Mouse (Mus musculus) MEL (cell line): ENCODE results near the gene 1700092M07Rik. TPM values are rescaled to one million over a fixed set of nuclear protein-coding genes. Genes with fewer than 3 reads are reported as not detected.

ENCODE experiments used
- DNase-seq: peaks from one replicate; pipeline ENCODE4 v3.0.0; 2011; ENCODE audit warnings: low read depth, low spot score
- H3K27ac ChIP-seq: 2 replicates; pipeline ENCODE4 v1.5.1; 2012; ENCODE audit warnings: low read depth, mild to moderate bottlenecking, control low read depth, low read length, moderate library complexity; ENCODE audit not compliant: control insufficient read depth
- H3K27me3 ChIP-seq, 2 experiments: fragments of 150-350 bp in 1 of 2; sonication (generic) in 1 of 2; 2 replicates each; pipeline ENCODE4 v1.6.1; 2012; ENCODE audit warnings: low read length in 2 of 2, mild to moderate bottlenecking in 2 of 2, improper control_type of control experiment in 1 of 2, moderate library complexity in 1 of 2; ENCODE audit not compliant: insufficient read depth in 2 of 2, control insufficient read depth in 1 of 2
- H3K36me3 ChIP-seq, 2 experiments: 2 replicates each; pipeline ENCODE4 v1.6.1; 2012 to 2014; ENCODE audit warnings: low read length in 2 of 2, improper control_type of control experiment in 1 of 2, inconsistent platforms in 1 of 2, mild to moderate bottlenecking in 1 of 2; ENCODE audit not compliant: insufficient read depth in 2 of 2, control insufficient read depth in 1 of 2
- H3K4me1 ChIP-seq, 2 experiments: fragments of 150-350 bp in 1 of 2; sonication (generic) in 1 of 2; 2 replicates each; pipeline ENCODE4 v1.6.1; 2012; ENCODE audit warnings: low read length in 2 of 2, improper control_type of control experiment in 1 of 2, mild to moderate bottlenecking in 1 of 2; ENCODE audit not compliant: insufficient read depth in 2 of 2, control insufficient read depth in 1 of 2
- H3K4me3 ChIP-seq, 2 experiments: fragments of 150-350 bp in 1 of 2; sonication (generic) in 1 of 2; 2 replicates each; pipeline ENCODE4 v1.5.1; 2012; ENCODE audit warnings: low read depth in 2 of 2, low read length in 2 of 2, mild to moderate bottlenecking in 2 of 2, moderate library complexity in 2 of 2, control low read depth in 1 of 2, improper control_type of control experiment in 1 of 2; ENCODE audit not compliant: control insufficient read depth in 1 of 2, insufficient read depth in 1 of 2
- H3K79me2 ChIP-seq: 2 replicates; pipeline ENCODE4 v1.6.1; 2012; ENCODE audit warnings: mild to moderate bottlenecking, low read length, moderate library complexity; ENCODE audit not compliant: control insufficient read depth, poor library complexity, insufficient read depth
- H3K9ac ChIP-seq: 2 replicates; pipeline ENCODE4 v1.6.1; 2012; ENCODE audit warnings: low read depth, mild to moderate bottlenecking, control low read depth, low read length, moderate library complexity; ENCODE audit not compliant: control insufficient read depth, poor library complexity, severe bottlenecking
- H3K9me3 ChIP-seq: fragments of 150-350 bp; sonication (generic); replicated peaks from 2 replicates; pipeline ENCODE4 v1.6.1; 2012; ENCODE audit warnings: mild to moderate bottlenecking, low read length, improper control_type of control experiment, moderate library complexity; ENCODE audit not compliant: insufficient read depth
- CHD1 ChIP-seq: IDR thresholded peaks from 2 replicates; pipeline ENCODE4 v1.6.1; 2012; ENCODE audit warnings: low read depth, mild to moderate bottlenecking, inconsistent platforms, low read length, improper control_type of control experiment
- CHD2 ChIP-seq: IDR thresholded peaks from 2 replicates; pipeline ENCODE4 v1.6.1; 2011; ENCODE audit warnings: low read length, improper control_type of control experiment
- E2F4 ChIP-seq: IDR thresholded peaks from 2 replicates; pipeline ENCODE4 v1.6.1; 2011; ENCODE audit warnings: low read depth, low read length, improper control_type of control experiment, borderline replicate concordance
- ELF1 ChIP-seq: IDR thresholded peaks from 2 replicates; pipeline ENCODE4 v1.6.1; 2014; ENCODE audit warnings: low read depth, mild to moderate bottlenecking, inconsistent platforms, low read length, improper control_type of control experiment, moderate library complexity
- ETS1 ChIP-seq: IDR thresholded peaks from 2 replicates; pipeline ENCODE4 v1.6.1; 2012; ENCODE audit warnings: low read depth, mild to moderate bottlenecking, inconsistent platforms, low read length, improper control_type of control experiment, moderate library complexity
- HCFC1 ChIP-seq: IDR thresholded peaks from 2 replicates; pipeline ENCODE4 v1.6.1; 2012; ENCODE audit warnings: low read depth, mild to moderate bottlenecking, inconsistent platforms, low read length, improper control_type of control experiment, moderate library complexity
- JUND ChIP-seq: IDR thresholded peaks from 2 replicates; pipeline ENCODE4 v1.6.1; 2011; ENCODE audit warnings: low read depth, mild to moderate bottlenecking, improper control_type of control experiment, low read length
- KAT2A ChIP-seq: conservative IDR thresholded peaks from 2 replicates; pipeline ENCODE4 v1.6.1; 2012; ENCODE audit warnings: low read depth, low read length, improper control_type of control experiment, inconsistent platforms
- MAFK ChIP-seq: IDR thresholded peaks from 2 replicates; pipeline ENCODE4 v1.6.1; 2011; ENCODE audit warnings: low read depth, mild to moderate bottlenecking, low read length, improper control_type of control experiment, borderline replicate concordance
- MAX ChIP-seq: IDR thresholded peaks from 2 replicates; pipeline ENCODE4 v1.6.1; 2011; ENCODE audit warnings: low read length, improper control_type of control experiment
- MAZ ChIP-seq: IDR thresholded peaks from 2 replicates; pipeline ENCODE4 v1.6.1; 2012; ENCODE audit warnings: low read depth, mild to moderate bottlenecking, inconsistent platforms, low read length, improper control_type of control experiment
- MEF2A ChIP-seq: IDR thresholded peaks from 2 replicates; pipeline ENCODE4 v1.6.1; 2014; ENCODE audit warnings: low read depth, mild to moderate bottlenecking, inconsistent platforms, low read length, improper control_type of control experiment; ENCODE audit not compliant: poor library complexity, insufficient replicate concordance, severe bottlenecking; ENCODE audit errors: extremely low read depth
- MXI1 ChIP-seq: IDR thresholded peaks from 2 replicates; pipeline ENCODE4 v1.6.1; 2011; ENCODE audit warnings: mild to moderate bottlenecking, low read depth, low read length, improper control_type of control experiment
- MYB ChIP-seq: IDR thresholded peaks from 2 replicates; pipeline ENCODE4 v1.6.1; 2011; ENCODE audit warnings: mild to moderate bottlenecking, low read depth, low read length, improper control_type of control experiment
- MYC ChIP-seq: IDR thresholded peaks from 2 replicates; pipeline ENCODE4 v1.6.1; 2011; ENCODE audit warnings: low read depth, mild to moderate bottlenecking, low read length, improper control_type of control experiment, moderate library complexity
- NELFE ChIP-seq: IDR thresholded peaks from 2 replicates; pipeline ENCODE4 v1.6.1; 2011; ENCODE audit warnings: low read depth, low read length, improper control_type of control experiment
- NRF1 ChIP-seq: IDR thresholded peaks from 2 replicates; pipeline ENCODE4 v1.6.1; 2014; ENCODE audit warnings: low read depth, mild to moderate bottlenecking, inconsistent platforms, low read length, improper control_type of control experiment, moderate library complexity; ENCODE audit not compliant: poor library complexity, insufficient read depth, severe bottlenecking
- POLR2A ChIP-seq, 2 experiments: IDR thresholded peaks; 2 replicates each; pipeline ENCODE4 v1.6.1; 2011 to 2012; ENCODE audit warnings: low read length in 2 of 2, mild to moderate bottlenecking in 2 of 2, control low read depth in 1 of 2, improper control_type of control experiment in 1 of 2, low read depth in 1 of 2, moderate library complexity in 1 of 2; ENCODE audit not compliant: control insufficient read depth in 1 of 2, insufficient read depth in 1 of 2, poor library complexity in 1 of 2
- POLR2AphosphoS2 ChIP-seq: IDR thresholded peaks from 2 replicates; pipeline ENCODE4 v1.6.1; 2011; ENCODE audit warnings: low read length, improper control_type of control experiment
- POLR2AphosphoS5 ChIP-seq: IDR thresholded peaks from 2 replicates; pipeline ENCODE4 v1.6.1; 2012; ENCODE audit warnings: low read depth, borderline replicate concordance, mild to moderate bottlenecking, inconsistent platforms, low read length, moderate library complexity, mixed read lengths
- RAD21 ChIP-seq: IDR thresholded peaks from 2 replicates; pipeline ENCODE4 v1.6.1; 2011; ENCODE audit warnings: mild to moderate bottlenecking, low read depth, low read length, improper control_type of control experiment
- RCOR1 ChIP-seq: IDR thresholded peaks from 2 replicates; pipeline ENCODE4 v1.6.1; 2012; ENCODE audit warnings: low read depth, mild to moderate bottlenecking, inconsistent platforms, low read length, improper control_type of control experiment
- SIN3A ChIP-seq: IDR thresholded peaks from 2 replicates; pipeline ENCODE4 v1.6.1; 2012; ENCODE audit warnings: low read length, improper control_type of control experiment, inconsistent platforms
- TAL1 ChIP-seq: IDR thresholded peaks from 2 replicates; pipeline ENCODE4 v1.6.1; 2012; ENCODE audit warnings: mild to moderate bottlenecking, inconsistent platforms, low read length, moderate library complexity, mixed read lengths
- TBP ChIP-seq: IDR thresholded peaks from 2 replicates; pipeline ENCODE4 v1.8.0; 2011; ENCODE audit warnings: low read depth, low read length, improper control_type of control experiment
- TCF12 ChIP-seq: IDR thresholded peaks from 2 replicates; pipeline ENCODE4 v1.6.1; 2014; ENCODE audit warnings: low read depth, mild to moderate bottlenecking, inconsistent platforms, low read length, improper control_type of control experiment, moderate library complexity
- UBTF ChIP-seq: IDR thresholded peaks from 2 replicates; pipeline ENCODE4 v1.6.1; 2012; ENCODE audit warnings: low read depth, mild to moderate bottlenecking, inconsistent platforms, low read length, improper control_type of control experiment, moderate library complexity, borderline replicate concordance; ENCODE audit not compliant: insufficient read depth
- ZMIZ1 ChIP-seq: IDR thresholded peaks from 2 replicates; pipeline ENCODE4 v1.6.1; 2012; ENCODE audit warnings: low read depth, mild to moderate bottlenecking, inconsistent platforms, low read length, improper control_type of control experiment, moderate library complexity
- ZNF384 ChIP-seq: IDR thresholded peaks from 2 replicates; pipeline ENCODE4 v1.6.1; 2012; ENCODE audit warnings: low read depth, mild to moderate bottlenecking, inconsistent platforms, low read length, improper control_type of control experiment
- polyA plus RNA-seq, 2 experiments: library from polyadenylated mRNA; stranded (reverse) in 1 of 2; unstranded in 1 of 2; fragments of >175 nt in 1 of 2; fragments of >200 nt in 1 of 2; gene quantifications; 2 replicates each; pipeline versions ENCODE4 v1.2.1 to v1.2.4; 2012; ENCODE audit warnings: low replicate concordance in 2 of 2, low read depth in 1 of 2; ENCODE audit not compliant: insufficient read length in 2 of 2, insufficient read depth in 1 of 2, missing spikeins in 1 of 2
- total RNA-seq: library from RNA; depleted of rRNA; stranded (reverse); fragments of 300-350 nt; gene quantifications from 2 replicates; pipeline ENCODE4 v1.2.3, GENCODE M21; 2012

1700092M07Rik gene
- total and polyA plus RNA-seq, 3 experiments = 3.3 to 4.3 TPM; not detected in 1

- no peak for TF ChIP-seq MAZ
- TF ChIP-seq ZNF384 = no peak
- TF ChIP-seq MXI1 = peak; percentile 91
- peak; percentile 17; the same call in 1 of the 2 replicates for TF ChIP-seq TAL1
- TF ChIP-seq MAFK = no peak
- TF ChIP-seq RCOR1 = no peak
- TF ChIP-seq MYB = no peak
- no peak for TF ChIP-seq CHD1
Measured at GRCm38 (mm10) chr19:8722559-8722906, 18.0 kb upstream of the 1700092M07Rik start (continued).

- TF ChIP-seq E2F4 = peak; percentile 98
- peak; percentile 97 for TF ChIP-seq MAX
- TF ChIP-seq TBP = peak; percentile 99
- peak; percentile 93 for TF ChIP-seq KAT2A
- no peak for TF ChIP-seq MYB
- TF ChIP-seq MYC = peak; percentile 100
- TF ChIP-seq RCOR1 = no peak
- TF ChIP-seq ZMIZ1 = peak; percentile 99
- TF ChIP-seq MEF2A = no peak
- TF ChIP-seq MXI1 = peak; percentile 75
- TF ChIP-seq NELFE = peak; percentile 99
- peak; percentile 93 for TF ChIP-seq NRF1
- TF ChIP-seq TCF12 = peak; percentile 85
- TF ChIP-seq SIN3A = peak; percentile 84
- TF ChIP-seq POLR2A (IDR thresholded peaks at IDR 0.05; ENCODE audit: control insufficient read depth in 1 of 2, insufficient read depth in 1 of 2, low read depth in 1 of 2, low read length in 2 of 2, poor library complexity in 1 of 2) = peak; percentile 88 to 99
- no peak for TF ChIP-seq UBTF
- TF ChIP-seq JUND = no peak
- peak; percentile 99 for TF ChIP-seq POLR2AphosphoS2
- TF ChIP-seq CHD2 = no peak
- TF ChIP-seq POLR2AphosphoS5 = peak; percentile 97; the same call in 1 of the 2 replicates
- TF ChIP-seq ELF1 = 0 out of 2 replicates have a peak, but pooled peaks have one; percentile 24
- no peak for TF ChIP-seq RAD21
- TF ChIP-seq HCFC1 = peak; percentile 92
- TF ChIP-seq ETS1 = no peak
- TF ChIP-seq, all 39 proteins: peak for 16
- peak within 1 kb of the TSS; percentile 59 to 95 for H3K4me3 ChIP-seq
- peaks cover 0 to 7% of the 10 kb centered on the region in 2 experiments; a peak in 1 of 4 replicates for H3K4me1 ChIP-seq
- no peaks in the 10 kb centered on the region for H3K9me3 ChIP-seq
- H3K27me3 ChIP-seq = no peaks in the 10 kb centered on the region
- H3K36me3 ChIP-seq = peaks cover 12 to 22% of the 10 kb centered on the region in 2 experiments
- peak within 1 kb of the TSS; percentile 97 for H3K27ac ChIP-seq
- peak within 1 kb of the TSS; percentile 97 for H3K9ac ChIP-seq
- H3K79me2 ChIP-seq = peaks cover 36% of the 10 kb centered on the region
- peak; percentile 99 for DNase-seq
Measured at GRCm38 (mm10) chr19:8722907-8723573, 17.5 kb upstream of the 1700092M07Rik start, which contains the start of gene Slc3a2. Slc3a2 (minus strand) TSS chr19:8723369.
